Mouse (Mus musculus) E14TG2a.4 (cell line): ENCODE measurements at regions not wholly inside any gene's neighbourhood (a gene's known extent, or its start where the extent isn't known, plus 50 kb on each side); places are given as distances from the start of the nearest gene placed in this dataset.

Source experiments
- CTCF ChIP-seq: conservative IDR thresholded peaks from 2 replicates; pipeline ENCODE4 v1.5.1; 2014; ENCODE audit warnings: low read length
- NANOG ChIP-seq: IDR thresholded peaks from 2 replicates; pipeline ENCODE4 v1.6.1; 2014; ENCODE audit warnings: borderline replicate concordance, low read length, mixed read lengths
- POU5F1 ChIP-seq: IDR thresholded peaks from 2 replicates; pipeline ENCODE4 v1.6.1; 2014; ENCODE audit warnings: low read length, borderline replicate concordance

GRCm38 (mm10) chr7:36087598-36087997 is 284.8 kb upstream of the Zfp507 start:
- TF ChIP-seq CTCF = no peak
- TF ChIP-seq NANOG = no peak
- TF ChIP-seq POU5F1 = no peak
